Mouse (Mus musculus): ENCODE data around the gene Rtn4rl1. TPM values are rescaled to one million over a fixed set of nuclear protein-coding genes. Genes with fewer than 3 reads are reported as not detected.

Rtn4rl1 gene
- polyA plus RNA-seq, 1 experiment from 2014 or later: 17.8 TPM

DNA sequence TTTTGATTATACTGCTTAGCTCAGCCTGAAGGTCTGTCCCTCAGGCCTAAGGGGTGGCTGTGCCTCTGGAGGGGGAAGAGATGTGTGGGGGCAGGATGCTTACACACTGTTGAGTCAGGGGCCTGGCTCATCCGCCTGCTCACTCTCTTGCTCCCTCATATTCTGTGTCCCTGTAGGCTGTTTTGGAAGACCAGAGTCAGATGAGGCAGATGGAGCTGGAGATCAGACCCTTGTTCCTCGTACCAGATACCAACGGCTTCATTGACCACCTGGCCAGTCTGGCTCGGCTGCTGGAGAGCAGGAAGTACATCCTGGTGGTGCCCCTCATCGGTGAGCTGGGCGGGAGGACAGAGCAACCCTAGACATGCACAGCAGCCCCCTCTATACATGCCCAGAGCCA is 37.6 kb upstream of the Rtn4rl1 start:
- Histone ChIP-seq H3K9me3 (replicated peaks; ENCODE audit: control insufficient read depth, low read length, poor library complexity, severe bottlenecking) (no peaks in the 10 kb centered on the region), H3K4me3 (ENCODE audit: low read depth, low read length) (no peak overlapping the region), H3K36me3 (ENCODE audit: control insufficient read depth, insufficient read depth, low read length) (peaks cover 4% of the 10 kb centered on the region; the same call in 1 of the 2 replicates), H3K4me1 (ENCODE audit: control insufficient read depth, insufficient read depth, low read length) (no peaks in the 10 kb centered on the region), H3K9ac (ENCODE audit: low read depth, low read length) (no peak overlapping the region), H3K4me2 (ENCODE audit: low read length) (no peak overlapping the region), H3K27me3 (ENCODE audit: control insufficient read depth, insufficient read depth, low read depth, low read length) (no peaks in the 10 kb centered on the region), H3K27ac (ENCODE audit: low read length) (peak overlapping the region; percentile 2; the same call in 1 of the 2 replicates)
- no peak for ATAC-seq
- 85% methylated on average over 6 of the region's 6 CpGs for WGBS

DNA sequence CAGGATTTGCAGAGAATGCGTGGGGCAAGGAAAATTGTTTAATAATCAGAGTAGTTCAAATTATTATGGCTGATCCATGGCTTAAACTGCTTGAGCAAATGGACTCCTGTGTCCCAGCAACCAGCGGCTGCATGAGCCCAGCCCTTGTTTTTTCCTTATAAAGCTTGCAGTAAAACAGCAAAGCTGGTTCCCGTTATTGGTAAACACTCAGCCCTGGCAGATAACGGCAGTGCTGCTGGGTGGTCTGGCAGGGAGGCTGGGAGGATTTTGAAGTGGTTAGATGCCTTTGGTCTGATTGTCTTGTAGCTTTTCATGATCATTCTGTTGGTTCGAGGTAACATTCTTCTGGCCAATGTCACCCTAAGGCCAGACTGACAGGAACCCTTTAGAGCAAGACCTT is 37.2 kb upstream of the Rtn4rl1 start:
- no peak for ATAC-seq
- WGBS: 82% methylated on average over 5 of the region's 5 CpGs
- Histone ChIP-seq H3K4me2 (ENCODE audit: low read length) (no peak overlapping the region), H3K4me3 (ENCODE audit: low read depth, low read length) (no peak overlapping the region), H3K9me3 (replicated peaks; ENCODE audit: control insufficient read depth, low read length, poor library complexity, severe bottlenecking) (no peaks in the 10 kb centered on the region), H3K9ac (ENCODE audit: low read depth, low read length) (no peak overlapping the region), H3K4me1 (ENCODE audit: control insufficient read depth, insufficient read depth, low read length) (no peaks in the 10 kb centered on the region), H3K27ac (ENCODE audit: low read length) (no peak overlapping the region), H3K36me3 (ENCODE audit: control insufficient read depth, insufficient read depth, low read length) (peaks cover 8% of the 10 kb centered on the region; the same call in 1 of the 2 replicates), H3K27me3 (ENCODE audit: control insufficient read depth, insufficient read depth, low read depth, low read length) (no peaks in the 10 kb centered on the region)

DNA sequence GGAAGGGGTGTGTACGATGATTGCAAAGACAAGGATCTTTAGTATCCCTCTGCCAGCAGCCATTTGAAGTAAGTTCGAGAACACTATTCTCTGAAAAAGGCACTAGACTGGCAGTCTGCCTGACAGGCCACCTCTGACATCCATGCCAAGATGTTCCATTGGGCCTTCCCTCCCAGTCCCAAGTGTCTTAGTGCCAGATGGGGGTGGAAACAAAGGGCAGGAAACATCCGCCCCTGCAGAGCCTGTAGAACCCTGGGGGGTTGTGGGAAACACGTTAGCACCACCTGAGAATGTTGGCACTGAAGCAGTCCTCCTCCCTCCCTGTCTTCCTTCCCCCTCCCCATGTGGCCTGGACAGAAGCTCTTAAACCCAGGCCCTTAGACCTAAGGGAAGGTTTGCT is 36.5 kb upstream of the Rtn4rl1 start:
- ATAC-seq: no peak
- Histone ChIP-seq H3K4me3 (ENCODE audit: low read depth, low read length) (no peak overlapping the region), H3K36me3 (ENCODE audit: control insufficient read depth, insufficient read depth, low read length) (peaks cover 9% of the 10 kb centered on the region; the same call in 1 of the 2 replicates), H3K9me3 (replicated peaks; ENCODE audit: control insufficient read depth, low read length, poor library complexity, severe bottlenecking) (no peaks in the 10 kb centered on the region), H3K4me2 (ENCODE audit: low read length) (no peak overlapping the region), H3K9ac (ENCODE audit: low read depth, low read length) (no peak overlapping the region), H3K4me1 (ENCODE audit: control insufficient read depth, insufficient read depth, low read length) (no peaks in the 10 kb centered on the region), H3K27me3 (ENCODE audit: control insufficient read depth, insufficient read depth, low read depth, low read length) (no peaks in the 10 kb centered on the region), H3K27ac (ENCODE audit: low read length) (no peak overlapping the region)
- WGBS: 54% methylated on average over 4 of the region's 4 CpGs

DNA sequence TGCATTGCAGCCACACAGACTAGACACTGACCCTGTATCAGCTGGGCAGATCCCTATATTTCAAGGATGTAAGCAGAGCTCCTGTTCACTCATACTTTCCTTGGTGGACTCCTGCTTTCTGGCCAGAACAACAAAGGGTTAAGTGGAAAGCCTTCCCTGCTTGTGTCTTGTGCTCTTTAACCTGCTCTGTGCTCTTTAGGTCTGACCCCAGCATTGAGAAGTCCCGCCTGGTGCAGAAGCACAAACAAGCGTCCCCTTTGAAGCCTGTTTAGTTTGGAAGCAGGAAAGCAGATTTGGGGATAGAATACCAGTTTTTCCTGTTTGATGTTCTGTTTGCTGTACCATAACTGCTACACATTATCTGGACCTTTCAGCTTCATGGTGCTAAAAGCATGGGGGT is 35.7 kb upstream of the Rtn4rl1 start:
- Histone ChIP-seq H3K4me1 (ENCODE audit: control insufficient read depth, insufficient read depth, low read length) (no peaks in the 10 kb centered on the region), H3K4me2 (ENCODE audit: low read length) (no peak overlapping the region), H3K9me3 (replicated peaks; ENCODE audit: control insufficient read depth, low read length, poor library complexity, severe bottlenecking) (no peaks in the 10 kb centered on the region), H3K4me3 (ENCODE audit: low read depth, low read length) (no peak overlapping the region), H3K36me3 (ENCODE audit: control insufficient read depth, insufficient read depth, low read length) (peaks cover 12% of the 10 kb centered on the region), H3K9ac (ENCODE audit: low read depth, low read length) (no peak overlapping the region), H3K27me3 (ENCODE audit: control insufficient read depth, insufficient read depth, low read depth, low read length) (peaks cover 3% of the 10 kb centered on the region), H3K27ac (ENCODE audit: low read length) (no peak overlapping the region)
- no peak for ATAC-seq
- whole genome bisulfite sequencing: 58% methylated on average over 2 of the region's 2 CpGs

DNA sequence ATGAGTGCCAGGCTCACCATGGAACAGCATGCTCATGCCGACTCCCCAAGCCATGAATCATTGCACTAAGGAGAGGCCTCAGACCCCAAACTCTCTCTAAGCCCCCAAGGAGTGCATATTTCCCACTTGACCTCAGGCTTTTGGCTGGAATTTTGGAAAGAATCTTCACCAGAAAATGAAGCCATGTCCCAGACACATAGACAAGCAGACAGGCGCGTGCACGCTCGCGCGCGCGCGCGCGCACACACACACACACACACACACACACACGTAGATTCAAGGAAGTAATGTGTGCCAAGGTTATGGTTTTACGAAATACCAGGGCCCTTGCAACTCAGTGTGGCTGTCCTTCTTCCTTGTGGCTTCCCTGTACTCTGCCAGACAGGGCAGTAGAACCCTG is 35.2 kb upstream of the Rtn4rl1 start:
- no peak overlapping the region for H3K27ac ChIP-seq (ENCODE audit: low read length)
- H3K4me3 ChIP-seq (ENCODE audit: low read depth, low read length): no peak overlapping the region
- 95% methylated on average over 14 of the region's 14 CpGs for WGBS
- H3K4me1 ChIP-seq (ENCODE audit: control insufficient read depth, insufficient read depth, low read length): no peaks in the 10 kb centered on the region
- H3K9ac ChIP-seq (ENCODE audit: low read depth, low read length): no peak overlapping the region
- H3K9me3 ChIP-seq (replicated peaks; ENCODE audit: control insufficient read depth, low read length, poor library complexity, severe bottlenecking): no peaks in the 10 kb centered on the region
- H3K36me3 ChIP-seq (ENCODE audit: control insufficient read depth, insufficient read depth, low read length): peaks cover 16% of the 10 kb centered on the region
- ATAC-seq: no peak
- H3K4me2 ChIP-seq (ENCODE audit: low read length): no peak overlapping the region
- peaks cover 8% of the 10 kb centered on the region for H3K27me3 ChIP-seq (ENCODE audit: control insufficient read depth, insufficient read depth, low read depth, low read length)

DNA sequence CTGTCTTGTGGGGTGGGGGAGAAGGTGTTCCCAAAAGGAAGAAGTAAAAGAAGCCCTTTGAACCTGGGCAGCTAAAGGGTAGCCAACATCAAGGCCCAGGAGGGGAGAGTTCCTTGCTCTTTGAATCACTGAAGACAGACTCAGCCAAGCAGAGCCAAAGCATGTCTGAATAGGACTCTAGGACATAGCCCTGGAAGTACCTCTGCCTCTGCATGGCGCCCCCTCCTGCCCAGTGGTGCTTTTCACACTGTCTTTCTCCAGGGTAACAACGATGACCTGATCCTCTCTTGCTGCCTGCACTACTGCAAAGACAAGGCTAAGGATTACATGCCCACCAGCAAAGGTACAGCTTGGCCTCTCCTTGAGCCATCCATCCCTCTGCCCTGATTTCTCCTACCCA is 34.0 kb upstream of the Rtn4rl1 start:
- no peak overlapping the region for H3K4me2 ChIP-seq (ENCODE audit: low read length)
- WGBS: 64% methylated on average over 2 of the region's 2 CpGs
- no peak overlapping the region for H3K9ac ChIP-seq (ENCODE audit: low read depth, low read length)
- H3K4me3 ChIP-seq (ENCODE audit: low read depth, low read length): no peak overlapping the region
- H3K4me1 ChIP-seq (ENCODE audit: control insufficient read depth, insufficient read depth, low read length): no peaks in the 10 kb centered on the region
- no peak overlapping the region for H3K27ac ChIP-seq (ENCODE audit: low read length)
- H3K27me3 ChIP-seq (ENCODE audit: control insufficient read depth, insufficient read depth, low read depth, low read length): peaks cover 19% of the 10 kb centered on the region
- peaks cover 18% of the 10 kb centered on the region for H3K36me3 ChIP-seq (ENCODE audit: control insufficient read depth, insufficient read depth, low read length)
- ATAC-seq: no peak
- no peaks in the 10 kb centered on the region for H3K9me3 ChIP-seq (replicated peaks; ENCODE audit: control insufficient read depth, low read length, poor library complexity, severe bottlenecking)

DNA sequence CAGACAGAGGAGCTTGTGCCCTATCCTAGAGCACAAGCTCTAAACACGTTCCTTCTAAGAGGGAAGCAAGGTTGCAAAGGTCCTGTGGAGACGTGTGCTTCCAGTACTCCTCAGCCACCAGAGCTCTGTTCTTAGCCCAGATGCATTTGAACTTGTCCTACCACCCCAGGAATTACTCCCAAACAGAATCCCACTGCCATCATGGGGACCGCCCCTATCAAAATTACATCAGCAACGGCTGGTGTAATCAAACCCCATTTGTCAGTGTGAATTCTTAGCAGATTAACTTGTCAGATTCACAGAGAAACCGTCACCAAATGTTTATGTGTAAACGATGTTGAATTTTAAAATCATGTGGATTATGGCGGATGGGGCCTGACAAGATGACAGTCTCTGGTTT is 32.6 kb upstream of the Rtn4rl1 start:
- Histone ChIP-seq H3K9me3 (replicated peaks; ENCODE audit: control insufficient read depth, low read length, poor library complexity, severe bottlenecking) (no peaks in the 10 kb centered on the region), H3K27ac (ENCODE audit: low read length) (no peak overlapping the region), H3K36me3 (ENCODE audit: control insufficient read depth, insufficient read depth, low read length) (peaks cover 18% of the 10 kb centered on the region), H3K9ac (ENCODE audit: low read depth, low read length) (no peak overlapping the region), H3K4me2 (ENCODE audit: low read length) (no peak overlapping the region), H3K4me1 (ENCODE audit: control insufficient read depth, insufficient read depth, low read length) (peaks cover 3% of the 10 kb centered on the region; the same call in 1 of the 2 replicates), H3K4me3 (ENCODE audit: low read depth, low read length) (no peak overlapping the region), H3K27me3 (ENCODE audit: control insufficient read depth, insufficient read depth, low read depth, low read length) (peaks cover 33% of the 10 kb centered on the region)
- ATAC-seq: no peak
- WGBS: 88% methylated on average over 7 of the region's 7 CpGs

DNA sequence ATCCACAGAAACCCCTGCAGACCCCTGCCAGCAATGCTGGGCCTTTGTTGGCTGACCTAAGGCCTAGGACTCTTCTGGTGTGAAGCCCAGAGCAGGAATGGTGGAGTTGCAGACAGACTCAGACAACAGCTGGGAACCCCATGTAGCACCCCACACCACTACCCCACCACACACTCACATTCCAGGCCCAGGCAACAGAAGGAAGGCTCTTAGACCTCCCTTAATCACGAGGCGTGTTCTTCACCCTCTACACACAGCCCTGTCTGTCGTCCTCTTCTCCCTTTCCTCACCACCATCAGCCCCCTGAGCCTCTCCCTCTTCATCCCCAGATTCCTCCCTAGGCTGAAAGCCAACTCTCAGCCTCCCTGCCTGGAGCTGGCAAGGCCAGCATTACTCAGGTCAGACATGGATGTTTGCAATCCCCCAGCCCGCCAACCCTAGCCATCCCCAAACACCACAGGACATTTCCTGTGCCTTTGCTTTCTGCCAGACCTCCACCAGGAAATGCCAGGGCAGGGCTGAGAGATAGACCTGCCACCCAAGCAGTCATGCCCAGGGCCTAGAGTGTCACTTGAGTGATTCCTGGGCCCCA is 32.1 kb upstream of the Rtn4rl1 start:
- Histone ChIP-seq H3K27ac (ENCODE audit: low read length) (no peak overlapping the region), H3K4me2 (ENCODE audit: low read length) (no peak overlapping the region), H3K36me3 (ENCODE audit: control insufficient read depth, insufficient read depth, low read length) (peaks cover 18% of the 10 kb centered on the region), H3K9me3 (replicated peaks; ENCODE audit: control insufficient read depth, low read length, poor library complexity, severe bottlenecking) (no peaks in the 10 kb centered on the region), H3K9ac (ENCODE audit: low read depth, low read length) (no peak overlapping the region), H3K27me3 (ENCODE audit: control insufficient read depth, insufficient read depth, low read depth, low read length) (peaks cover 37% of the 10 kb centered on the region), H3K4me1 (ENCODE audit: control insufficient read depth, insufficient read depth, low read length) (peaks cover 6% of the 10 kb centered on the region; the same call in 1 of the 2 replicates), H3K4me3 (ENCODE audit: low read depth, low read length) (no peak overlapping the region)
- ATAC-seq: no peak
- WGBS: 80% methylated on average over 4 of the region's 4 CpGs

DNA sequence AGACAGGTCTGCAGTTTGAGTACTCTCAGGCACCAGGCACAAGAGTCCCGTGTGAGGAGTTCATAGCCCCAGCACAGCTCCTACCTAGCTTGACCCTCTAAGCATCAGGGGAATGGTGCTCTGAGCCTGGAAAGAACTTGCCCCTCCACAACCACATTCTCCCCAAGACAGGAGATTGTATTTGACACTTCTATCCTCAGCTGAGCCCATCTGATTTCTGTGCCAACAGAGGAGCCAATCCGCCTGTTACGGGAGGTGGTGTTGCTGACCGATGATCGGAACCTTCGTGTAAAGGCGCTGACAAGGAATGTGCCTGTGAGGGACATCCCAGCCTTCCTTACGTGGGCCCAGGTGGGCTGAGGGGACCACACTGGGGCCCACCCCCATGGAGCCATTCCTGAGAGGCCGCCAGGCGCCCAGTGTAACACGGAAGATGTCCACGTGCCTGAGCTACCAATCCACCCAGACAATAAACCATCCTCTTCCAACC is 30.9 kb upstream of the Rtn4rl1 start:
- Histone ChIP-seq H3K4me3 (ENCODE audit: low read depth, low read length) (no peak overlapping the region), H3K27ac (ENCODE audit: low read length) (no peak overlapping the region), H3K27me3 (ENCODE audit: control insufficient read depth, insufficient read depth, low read depth, low read length) (peaks cover 43% of the 10 kb centered on the region), H3K9me3 (replicated peaks; ENCODE audit: control insufficient read depth, low read length, poor library complexity, severe bottlenecking) (no peaks in the 10 kb centered on the region), H3K4me2 (ENCODE audit: low read length) (no peak overlapping the region), H3K36me3 (ENCODE audit: control insufficient read depth, insufficient read depth, low read length) (peaks cover 18% of the 10 kb centered on the region), H3K4me1 (ENCODE audit: control insufficient read depth, insufficient read depth, low read length) (peaks cover 10% of the 10 kb centered on the region; the same call in 1 of the 2 replicates), H3K9ac (ENCODE audit: low read depth, low read length) (no peak overlapping the region)
- WGBS: 91% methylated on average over 12 of the region's 12 CpGs
- ATAC-seq: no peak

Data from midbrain, embryonic 16.5 days (tissue).